ENCODE assay signal across 23 mouse cellular contexts in genomic region chr2:48501387-48501786, GRCm38 (mm10).
"Had no signal": no experiment of that assay in that cellular context is flagged by ENCODE, and none has a peak within 500 bp of the region (broad histone marks: within the 10 kb centered on the region; RNA-seq: fewer than 3 reads in every experiment).

No protein-coding gene starts in this region.

- H3K4me3 ChIP-seq: gastrocnemius, adult 2 months; heart, adult 2 months; heart, embryonic 12.5 days; hindbrain, embryonic 10.5 days; hindbrain, embryonic 12.5 days; intestine, embryonic 15.5 days; layer of hippocampus, adult 2 months; left cerebral cortex, adult 2 months; limb, embryonic 10.5 days; limb, embryonic 12.5 days had no signal

- H3K27ac ChIP-seq: gastrocnemius, adult 2 months; heart, adult 2 months; hindbrain, embryonic 10.5 days; hindbrain, embryonic 12.5 days; hindbrain, embryonic 14.5 days; intestine, embryonic 15.5 days; layer of hippocampus, adult 2 months; left cerebral cortex, adult 2 months; limb, embryonic 10.5 days; limb, embryonic 12.5 days had no signal

- ATAC-seq: forebrain, embryonic 16.5 days; hindbrain, embryonic 16.5 days; inflammation-experienced regulatory T-cells, adult 6 months; intestine, embryonic 15.5 days; intestine, postnatal 0 days had no signal

- H3K27me3 ChIP-seq: heart, embryonic 12.5 days; hindbrain, embryonic 12.5 days; intestine, embryonic 15.5 days had no signal

- H3K9ac ChIP-seq: heart, embryonic 12.5 days; hindbrain, embryonic 12.5 days; hindbrain, embryonic 14.5 days; intestine, embryonic 15.5 days; limb, embryonic 12.5 days had no signal

- H3K36me3 ChIP-seq: heart, embryonic 12.5 days; hindbrain, embryonic 10.5 days; hindbrain, embryonic 12.5 days; intestine, embryonic 15.5 days; limb, embryonic 10.5 days; limb, embryonic 12.5 days had no signal

- DNase-seq: gastrocnemius, adult 2 months; gastrocnemius, postnatal 10 days; gastrocnemius, postnatal 25 days; heart, adult 2 months; heart, postnatal 10 days; heart, postnatal 4 days; kidney, adult 8-10 months; kidney, postnatal 10 days; liver had no signal

- H3K4me1 ChIP-seq: hindbrain, embryonic 10.5 days; hindbrain, embryonic 12.5 days; intestine, embryonic 15.5 days; limb, embryonic 10.5 days; limb, embryonic 12.5 days had no signal

- H3K4me2 ChIP-seq: heart, embryonic 12.5 days; hindbrain, embryonic 12.5 days; hindbrain, embryonic 14.5 days; intestine, embryonic 15.5 days; limb, embryonic 12.5 days; liver, embryonic 11.5 days had no signal

- H3K9me3 ChIP-seq: heart, embryonic 12.5 days; hindbrain, embryonic 10.5 days; hindbrain, embryonic 12.5 days; intestine, embryonic 15.5 days; limb, embryonic 10.5 days; limb, embryonic 12.5 days had no signal
